Mouse (Mus musculus) urinary bladder, postnatal 25 days (tissue): Measurements from ENCODE around the gene Egfl7.

Source experiments
- DNase-seq: peaks from one replicate; pipeline ENCODE4 v3.0.0; 2022; ENCODE audit warnings: low spot score

Gene Egfl7

DNA sequence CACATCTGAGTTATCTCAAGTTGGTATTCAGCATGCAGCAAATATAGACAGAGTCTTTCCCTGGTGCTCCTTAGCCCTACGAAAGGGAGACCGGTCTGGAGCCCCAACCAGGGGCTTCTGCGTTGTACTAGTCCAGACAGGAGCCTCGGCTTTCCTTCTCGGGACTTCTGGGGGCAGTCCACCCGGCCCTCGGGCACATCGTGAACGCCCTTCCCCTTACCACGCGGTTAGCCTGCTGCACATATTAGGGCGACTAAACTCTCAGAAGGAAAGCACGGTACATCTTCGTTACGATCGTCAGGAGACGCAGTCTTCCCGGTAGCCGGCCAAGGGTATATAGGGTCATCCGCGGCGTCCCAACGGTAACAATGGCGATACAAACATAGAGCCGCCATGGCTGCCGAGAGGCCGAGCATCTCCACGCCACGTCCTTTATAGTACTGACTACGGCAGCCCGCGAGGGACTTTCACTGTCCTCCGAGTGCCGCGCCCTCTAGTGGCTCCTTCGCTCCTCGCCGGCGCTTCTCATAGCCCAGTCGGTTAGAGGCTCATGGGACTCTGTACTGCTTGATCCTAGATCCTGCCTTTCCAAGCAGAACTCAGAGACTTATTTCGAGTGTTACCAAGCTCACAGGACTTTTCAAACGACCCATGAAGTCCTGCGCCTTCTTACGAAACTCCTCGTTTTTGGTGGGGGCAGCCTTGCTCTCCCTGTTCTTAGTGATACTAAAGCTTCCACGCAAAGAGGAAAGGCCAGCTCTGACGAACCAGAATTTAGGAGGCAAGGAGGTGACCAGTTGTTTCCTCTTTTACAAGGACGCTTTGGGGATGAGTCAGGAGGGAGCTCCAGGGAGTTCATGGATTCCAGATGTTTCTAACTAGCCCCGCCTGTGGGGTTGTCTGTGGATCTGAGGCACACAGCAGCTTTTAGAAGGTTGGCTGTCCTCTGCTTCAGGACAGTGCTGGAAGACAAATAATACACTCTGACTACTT is 60.3 kb downstream of the Egfl7 start:
- DNase-seq: peak; percentile 99

DNA sequence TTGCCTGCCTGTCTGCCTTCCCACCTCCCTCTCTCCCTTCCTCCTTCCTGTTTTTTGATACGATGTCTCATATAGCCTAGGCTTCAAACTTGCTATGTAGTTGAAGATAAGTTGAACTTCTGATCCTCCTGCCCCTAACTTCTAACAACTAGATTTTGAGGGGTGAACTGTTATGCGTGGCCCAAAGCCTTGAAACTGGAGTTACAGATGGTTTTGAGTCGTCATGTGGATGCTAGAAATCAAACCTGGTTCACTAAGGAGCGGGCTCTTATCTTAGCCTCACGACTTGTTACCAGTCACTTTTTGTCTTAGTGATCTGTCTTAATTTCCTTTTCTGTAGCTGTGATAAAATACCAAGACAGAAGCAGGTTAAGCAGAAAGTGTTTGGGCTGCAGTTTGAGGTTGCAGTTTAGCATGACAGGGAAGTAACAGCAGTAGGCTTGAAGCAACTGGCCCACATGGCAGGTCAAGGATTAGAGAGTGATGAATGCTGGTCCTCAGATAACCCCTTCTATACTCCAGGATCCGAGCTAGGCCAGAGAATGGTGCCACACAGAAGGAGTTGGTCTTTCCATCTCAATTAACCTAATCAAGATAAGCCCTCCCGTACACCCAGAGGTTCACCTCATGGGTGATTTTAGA is 61.3 kb downstream of the Egfl7 start:
- DNase-seq: no peak
